Mouse (Mus musculus) thymus, postnatal 0 days (tissue): ENCODE results near the gene Wars2. TPM values are rescaled to one million over a fixed set of nuclear protein-coding genes. Genes with fewer than 3 reads are reported as not detected.
A peak's percentile ranks its signal among the peaks of the same experiment; 100 is the strongest.

Source experiments
- DNase-seq: peaks from one replicate; pipeline ENCODE4 v3.0.0-alpha.2; 2015; ENCODE audit warnings: low spot score
- polyA plus RNA-seq: library from polyadenylated mRNA; unstranded; fragments of >200 nt; fragmentation: Nextera tagmentation; extraction: Ambion mirVana; gene quantifications from 2 replicates; pipeline ENCODE4 v1.2.1, GENCODE M21; 2015

Wars2 gene
- polyA plus RNA-seq, 1 experiment from 2014 or later = 4.7 TPM

DNA sequence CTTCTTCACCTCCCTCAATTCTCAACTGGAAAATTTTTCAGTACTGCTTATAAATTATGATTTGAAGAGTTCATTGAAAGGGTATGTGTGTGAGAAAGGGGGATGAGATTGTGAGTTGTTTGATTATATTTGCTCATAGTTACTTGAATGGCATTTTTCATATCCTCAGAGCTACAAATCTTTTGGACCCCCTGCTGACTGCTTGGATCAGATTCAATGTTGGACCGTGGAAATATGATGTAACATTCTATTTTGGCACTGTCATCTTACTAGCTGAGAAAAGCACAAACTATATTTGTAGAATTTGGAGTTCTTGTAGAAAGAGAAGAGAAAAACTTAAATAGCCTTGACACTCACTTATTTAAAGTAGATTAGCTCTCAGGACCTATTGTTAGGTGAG, 43.5 kb downstream of the Wars2 start:
- no peak for DNase-seq

DNA sequence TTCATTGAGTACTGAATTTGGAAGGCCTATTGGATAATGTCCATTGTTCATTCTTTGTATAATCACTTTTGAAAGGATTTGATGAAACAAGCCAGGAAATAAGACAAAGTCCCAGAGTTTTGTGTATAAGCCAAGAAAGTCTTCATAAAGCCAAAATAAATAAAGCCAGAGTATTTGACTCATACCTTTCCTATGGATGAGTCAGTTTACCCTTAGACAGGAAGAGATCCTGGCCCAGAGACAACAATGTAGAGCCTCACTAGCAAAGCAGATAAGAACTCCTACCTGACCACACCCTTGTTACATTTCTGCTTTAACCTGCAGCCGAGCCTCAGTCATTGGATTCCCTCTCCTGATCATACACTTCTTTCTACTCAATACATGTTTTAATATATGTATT, 47.2 kb downstream of the Wars2 start:
- no peak for DNase-seq

- DNase-seq = peak; percentile 71
Measured at GRCm38 (mm10) chr3:99193576-99193975, 52.7 kb downstream of the Wars2 start.

DNA sequence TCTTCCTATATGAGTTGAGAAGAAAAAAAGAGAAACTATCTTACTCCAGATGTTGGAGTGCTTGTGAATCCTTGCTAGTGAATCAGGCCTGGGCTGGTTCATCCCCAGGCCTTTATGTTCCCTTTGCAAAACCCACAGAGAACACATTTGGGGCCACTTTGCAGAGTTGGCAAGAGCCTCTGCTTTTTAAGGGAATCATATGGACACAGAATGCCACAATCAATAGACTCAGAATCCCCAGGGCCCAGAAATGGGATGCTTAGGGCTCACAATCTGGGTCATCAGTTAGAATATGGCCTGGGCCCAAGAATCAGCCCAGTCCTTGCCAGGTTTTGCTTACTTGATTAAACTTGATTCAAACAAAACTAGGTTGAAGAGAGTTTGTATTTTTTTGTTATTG, 62.5 kb downstream of the Wars2 start:
- DNase-seq = no peak

- DNase-seq = no peak
Measured at GRCm38 (mm10) chr3:99208416-99208815, 67.5 kb downstream of the Wars2 start.

GRCm38 (mm10) chr3:99211105-99211698, 70.3 kb downstream of the Wars2 start:
- no peak for DNase-seq

DNA sequence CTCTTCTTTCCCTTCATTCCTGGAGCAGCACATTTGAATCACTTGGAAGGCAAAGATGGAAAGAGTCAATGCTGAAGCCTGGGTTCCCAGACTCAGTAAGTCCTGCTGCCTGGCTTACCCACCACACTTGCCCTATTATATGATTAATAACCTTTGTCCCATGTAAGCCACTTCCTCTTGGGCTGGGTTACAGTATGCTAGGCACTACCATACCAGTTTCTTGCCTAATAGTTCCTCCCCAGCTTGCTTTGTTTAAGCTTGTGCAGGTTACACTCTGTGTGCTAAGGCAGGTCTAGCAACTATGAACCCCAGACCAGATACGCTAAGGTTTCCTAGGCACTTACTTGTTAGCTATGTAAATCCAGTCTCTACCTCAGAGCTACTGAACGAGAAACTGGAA, 86.9 kb downstream of the Wars2 start:
- DNase-seq = no peak

DNA sequence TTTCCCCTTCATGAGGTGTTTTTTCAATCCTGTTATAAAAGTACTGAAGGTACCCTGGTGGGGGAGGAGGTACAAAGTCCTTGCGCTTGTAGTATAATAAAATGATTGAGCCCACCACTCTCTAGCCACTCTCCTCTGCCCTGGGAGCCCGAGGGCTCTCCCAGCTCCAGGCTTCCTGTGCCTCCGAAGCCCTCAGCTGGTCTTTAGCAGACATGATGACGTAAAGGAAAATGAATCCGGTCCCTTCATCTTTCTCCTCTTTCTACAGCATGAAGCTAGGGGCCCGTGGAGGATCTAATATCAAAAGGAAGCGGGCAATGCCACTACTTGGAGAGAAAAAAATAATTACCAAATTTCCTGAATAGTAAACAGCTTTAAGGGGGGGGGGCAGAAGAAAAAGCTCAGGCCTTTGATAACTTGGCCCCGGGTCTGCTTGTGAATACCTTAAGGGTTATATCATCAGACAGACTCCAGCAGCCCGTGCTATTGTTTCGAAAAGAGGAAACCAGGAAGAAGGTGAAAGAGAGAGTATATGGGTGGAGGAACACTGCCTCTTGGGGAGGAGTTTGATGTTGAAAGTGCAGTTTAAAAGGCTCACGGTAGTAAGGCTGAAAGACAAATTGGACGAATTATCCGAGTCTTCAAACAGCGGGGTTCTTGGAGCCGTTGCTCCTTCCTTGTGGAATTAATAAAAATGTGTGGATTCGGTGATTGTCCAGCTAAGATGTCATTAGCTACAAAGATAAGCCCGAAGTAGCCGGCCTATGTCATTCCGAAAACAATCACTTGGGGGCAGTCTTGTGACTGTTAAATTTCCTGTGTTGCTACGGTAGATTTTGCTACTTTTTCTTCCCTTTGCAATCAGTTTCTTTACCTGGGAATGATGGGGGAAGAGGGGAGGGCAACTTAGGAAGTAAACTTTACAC, 92.8 kb downstream of the Wars2 start:
- DNase-seq = peak; percentile 48

GRCm38 (mm10) chr3:99234319-99234869, 93.5 kb downstream of the Wars2 start:
- no peak for DNase-seq

DNA sequence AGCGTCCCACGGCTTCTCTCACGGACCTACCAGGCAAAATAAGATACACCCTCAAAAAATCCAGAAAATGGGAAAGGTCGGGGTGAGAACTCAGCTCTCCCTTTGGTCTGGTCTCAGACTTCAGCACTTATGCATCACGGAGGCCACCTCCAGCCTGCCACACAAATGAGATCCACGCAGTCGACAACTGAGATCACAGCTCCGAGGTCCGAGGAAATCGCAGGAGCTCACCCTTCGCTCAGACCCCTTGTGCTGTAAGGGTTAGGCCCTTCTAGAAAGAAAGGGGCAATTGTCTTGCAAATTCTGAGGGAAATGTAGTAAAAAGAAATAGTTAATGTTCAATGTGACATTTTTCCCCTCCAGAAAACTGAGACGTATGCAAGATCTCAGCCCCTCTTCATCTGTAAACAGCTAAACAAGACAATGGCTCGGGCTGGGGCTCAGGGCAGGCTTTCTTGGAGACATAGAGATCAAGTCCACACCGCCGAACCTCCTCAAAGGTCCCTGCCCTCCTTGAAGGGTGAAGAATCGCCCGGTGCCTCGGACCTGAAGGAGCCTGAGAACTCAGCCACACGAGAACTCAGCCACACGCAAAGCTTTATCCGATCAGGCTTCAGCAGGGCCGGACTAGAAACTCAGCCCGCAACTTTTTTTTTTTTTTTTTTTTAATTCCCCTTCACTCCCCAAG, 94.4 kb downstream of the Wars2 start:
- DNase-seq = no peak

- DNase-seq = no peak
Measured at GRCm38 (mm10) chr3:99235804-99236755, 95.2 kb downstream of the Wars2 start.

DNA sequence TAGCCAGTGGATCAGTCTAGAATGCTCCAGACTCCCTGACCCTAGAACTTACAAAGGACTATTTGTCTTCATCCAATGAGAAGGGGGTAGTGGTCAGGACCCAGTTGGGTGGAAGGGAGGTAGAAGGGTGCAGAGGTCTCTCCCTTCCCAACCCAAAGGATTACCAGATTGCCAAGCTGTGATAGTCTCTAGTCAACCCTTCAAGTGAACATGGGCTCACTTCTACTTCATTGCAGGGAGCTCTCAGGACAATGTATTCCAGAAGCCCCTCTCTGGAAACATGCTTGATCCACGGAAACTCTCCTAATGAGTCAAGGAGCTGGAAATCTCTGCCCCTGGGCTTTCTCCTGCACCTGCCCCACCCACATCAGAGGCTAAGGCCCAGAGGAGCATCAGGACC, 97.8 kb downstream of the Wars2 start:
- DNase-seq = no peak

DNA sequence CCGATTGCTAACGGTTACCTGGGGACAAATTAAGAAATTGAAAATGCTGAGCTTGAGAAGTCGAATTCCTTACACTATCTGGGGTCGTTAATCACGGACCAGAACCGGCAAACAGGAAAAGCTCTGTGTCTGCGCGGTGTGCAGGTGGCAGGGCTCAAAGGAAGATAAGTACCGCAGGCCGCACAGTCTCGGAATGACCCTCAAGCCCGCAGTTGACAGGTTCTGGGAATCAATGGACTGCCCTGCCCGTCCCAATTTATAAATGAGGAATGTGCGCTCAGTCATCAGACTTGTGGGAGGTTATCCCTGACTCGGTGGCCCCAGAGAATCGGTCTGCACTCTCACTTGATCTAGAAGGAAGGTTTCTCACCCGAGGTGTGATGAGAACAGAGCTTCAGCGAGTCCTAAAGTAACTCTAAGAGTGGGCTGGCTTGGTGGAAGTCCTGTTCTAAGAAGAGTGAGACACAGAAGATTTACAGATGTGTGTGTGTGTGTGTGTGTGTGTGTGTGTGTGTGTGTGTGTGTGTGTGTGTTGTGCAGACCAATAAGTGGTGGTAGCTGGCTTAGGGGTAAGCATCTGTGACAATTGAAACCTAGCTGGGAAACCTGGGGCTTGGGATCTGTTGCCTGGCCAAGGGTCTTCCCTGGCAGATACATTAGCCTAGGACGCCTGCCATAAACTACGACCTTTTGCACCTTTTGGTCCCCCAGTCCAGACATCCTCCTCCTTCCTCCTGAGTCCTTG, 98.6 kb downstream of the Wars2 start:
- DNase-seq = no peak

DNA sequence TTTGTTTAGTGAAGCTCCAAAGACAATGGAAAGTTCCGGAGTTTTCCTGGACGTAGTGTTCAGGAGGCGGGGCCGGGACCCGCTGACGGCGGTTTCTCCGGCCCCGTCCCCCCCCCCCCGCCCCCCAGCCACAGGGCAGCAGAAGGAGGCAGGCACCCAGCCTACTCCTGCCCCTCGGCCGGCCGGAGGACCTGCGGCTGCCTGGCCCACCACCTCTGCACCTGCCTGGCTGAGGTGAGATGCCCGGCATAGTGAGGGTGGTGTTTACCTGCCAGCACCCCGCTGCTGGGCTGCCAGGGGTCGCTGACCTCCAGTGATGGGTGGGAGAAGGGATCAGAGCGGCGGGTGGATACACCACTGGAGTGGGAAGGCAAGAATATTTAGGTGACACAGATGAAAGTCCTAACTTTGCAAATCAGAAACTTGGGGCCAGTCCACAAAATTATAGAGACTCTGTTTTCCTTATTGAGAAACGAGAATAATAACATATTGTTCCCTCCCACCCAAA, 99.4 kb downstream of the Wars2 start, which contains the start of gene Tbx15:
Gene Tbx15 (plus strand): TSS at position 169 of the 508 bp plus-strand sequence.
- DNase-seq = no peak

GRCm38 (mm10) chr3:99240811-99241738, 100.2 kb downstream of the Wars2 start:
- no peak for DNase-seq

GRCm38 (mm10) chr3:99242481-99242880, 101.6 kb downstream of the Wars2 start:
- no peak for DNase-seq

GRCm38 (mm10) chr3:99245341-99245740, 104.5 kb downstream of the Wars2 start:
- no peak for DNase-seq

DNA sequence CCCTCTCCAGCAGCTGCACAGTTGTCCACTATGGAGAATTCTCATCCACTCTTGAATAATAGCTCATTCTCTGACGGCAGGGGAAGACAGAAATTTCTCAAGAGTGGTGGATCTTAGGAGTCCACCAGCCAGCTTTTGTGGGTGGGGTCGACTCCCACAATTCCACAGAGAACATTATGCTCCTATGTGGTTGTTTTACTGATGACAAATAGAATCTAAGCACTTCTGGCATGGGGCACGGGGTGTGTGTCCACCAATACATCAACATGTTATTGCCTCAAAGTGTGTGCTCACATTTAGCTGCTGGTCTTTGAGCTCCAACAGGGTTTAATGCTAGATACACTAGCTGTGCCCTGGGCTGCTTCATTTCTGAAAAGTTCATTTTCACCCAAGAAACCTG, 105.8 kb downstream of the Wars2 start:
- DNase-seq = no peak

DNA sequence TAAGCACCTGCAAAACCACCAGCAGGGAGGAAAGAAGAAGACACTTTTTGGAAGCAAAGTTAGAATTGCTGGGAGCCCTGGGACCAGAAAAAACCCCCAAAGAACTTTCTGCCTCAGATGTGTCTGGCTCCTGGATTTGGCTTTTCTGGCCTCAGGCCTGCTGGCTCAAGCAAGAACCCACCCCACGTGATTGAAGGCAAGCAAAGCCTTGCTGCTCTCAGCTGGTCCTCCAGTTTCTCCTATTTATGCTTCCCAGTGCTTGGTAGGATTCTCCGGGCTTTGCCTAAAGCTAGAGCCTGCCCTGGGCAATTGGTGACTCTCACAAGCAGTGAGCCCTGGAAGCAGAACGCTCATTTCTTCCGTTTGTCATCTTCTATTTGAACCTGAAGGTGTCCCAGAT, 106.7 kb downstream of the Wars2 start:
- no peak for DNase-seq
